Mouse (Mus musculus) intestine, postnatal 0 days (tissue): ENCODE results near the gene Scube3. TPM values are rescaled to one million over a fixed set of nuclear protein-coding genes. Genes with fewer than 3 reads are reported as not detected.

ENCODE experiments used
- ATAC-seq: fragments of 200-750 bp; cut with Nextera tagmentation; 2 replicates; pipeline ENCODE4 v1.8.0; 2017; ENCODE audit warnings: mild to moderate bottlenecking, moderate TSS enrichment, moderate library complexity
- H3K27ac ChIP-seq: fragments of 300-500 bp; sonication (generic); 2 replicates; pipeline ENCODE4 v1.5.1; 2014; ENCODE audit warnings: mild to moderate bottlenecking, low read depth, low read length, moderate library complexity
- H3K27me3 ChIP-seq: fragments of 300-500 bp; sonication (generic); replicated peaks from 2 replicates; pipeline ENCODE4 v1.6.1; 2014; ENCODE audit warnings: low read length, mixed read lengths; ENCODE audit not compliant: control insufficient read depth, insufficient read depth
- H3K36me3 ChIP-seq: fragments of 300-500 bp; sonication (generic); 2 replicates; pipeline ENCODE4 v1.6.1; 2014; ENCODE audit warnings: mild to moderate bottlenecking, moderate library complexity; ENCODE audit not compliant: control insufficient read depth, insufficient read depth
- H3K4me1 ChIP-seq: fragments of 300-500 bp; sonication (generic); replicated peaks from 2 replicates; pipeline ENCODE4 v1.6.1; 2014; ENCODE audit warnings: antibody characterized with exemption, low read length, mixed read lengths; ENCODE audit not compliant: control insufficient read depth, insufficient read depth
- H3K4me2 ChIP-seq: fragments of 300-500 bp; sonication (generic); replicated peaks from 2 replicates; pipeline ENCODE4 v1.6.1; 2014; ENCODE audit warnings: low read depth, mild to moderate bottlenecking, moderate library complexity
- H3K4me3 ChIP-seq: fragments of 300-500 bp; sonication (generic); 2 replicates; pipeline ENCODE4 v1.5.1; 2014; ENCODE audit warnings: low read depth, low read length
- H3K9ac ChIP-seq: fragments of 300-500 bp; sonication (generic); 2 replicates; pipeline ENCODE4 v1.6.1; 2014; ENCODE audit warnings: mild to moderate bottlenecking, low read depth, low read length
- H3K9me3 ChIP-seq: fragments of 300-500 bp; sonication (generic); 2 replicates; pipeline ENCODE4 v1.6.1; 2016; ENCODE audit warnings: mixed run types; ENCODE audit not compliant: control insufficient read depth
- CTCF ChIP-seq: sonication (generic); IDR thresholded peaks from 2 replicates; pipeline ENCODE4 v1.5.1; 2016; ENCODE audit warnings: low read depth, mild to moderate bottlenecking, control low read depth, antibody characterized with exemption, moderate library complexity
- WGBS: fragments of 180-500 bp; shearing (Covaris S2); extraction: QIAGEN DNeasy Blood & Tissue Kit; methylation state at CpG from one replicate; pipeline ENCODE4 v1.1.7; 2014; 5-methylcytosine and 5-hydroxymethylcytosine counted together
- polyA plus RNA-seq: library from polyadenylated mRNA; unstranded; fragments of >200 nt; fragmentation: Nextera tagmentation; extraction: Ambion mirVana; gene quantifications from 2 replicates; pipeline ENCODE4 v1.2.1, GENCODE M21; 2015

Scube3 gene
- polyA plus RNA-seq, 1 experiment from 2014 or later = 0.57 TPM

- WGBS = 22% methylated on average over 26 of the region's 26 CpGs
- Histone ChIP-seq H3K9me3 (no peaks in the 10 kb centered on the region), H3K36me3 (peaks cover 8% of the 10 kb centered on the region), H3K27me3 (no peaks in the 10 kb centered on the region), H3K4me3 (peak within 1 kb of the TSS; percentile 26), H3K4me1 (no peaks in the 10 kb centered on the region), H3K4me2 (peak within 1 kb of the TSS; percentile 61), H3K27ac (no peak within 1 kb of the TSS), H3K9ac (peak within 1 kb of the TSS; percentile 48; the same call in 1 of the 2 replicates)
- ATAC-seq = peak; percentile 61; the same call in 1 of the 2 replicates
- peak; percentile 84 for TF ChIP-seq CTCF
These were observed 65.8 kb downstream of the Scube3 start, which contains the start of gene Def6 for GRCm38 (mm10) chr17:28207591-28208313. Gene Def6 (plus strand): TSS chr17:28207778.

GRCm38 (mm10) chr17:28208314-28208612 is 66.3 kb downstream of the Scube3 start:
- Histone ChIP-seq H3K4me3 (peak overlapping the region; percentile 26), H3K27me3 (no peaks in the 10 kb centered on the region), H3K4me1 (no peaks in the 10 kb centered on the region), H3K27ac (no peak overlapping the region), H3K4me2 (peak overlapping the region; percentile 61), H3K9me3 (no peaks in the 10 kb centered on the region), H3K36me3 (peaks cover 3% of the 10 kb centered on the region), H3K9ac (0 out of 2 replicates have a peak overlapping the region, but pooled peaks have one; percentile 48)
- TF ChIP-seq CTCF = no peak
- ATAC-seq = no peak
- 83% methylated on average over 8 of the region's 8 CpGs for WGBS

GRCm38 (mm10) chr17:28209457-28210110 is 67.6 kb downstream of the Scube3 start:
- no peaks in the 10 kb centered on the region for H3K27me3 ChIP-seq
- H3K27ac ChIP-seq = no peak overlapping the region
- no peak for ATAC-seq
- TF ChIP-seq CTCF = no peak
- H3K9me3 ChIP-seq = no peaks in the 10 kb centered on the region
- WGBS = 70% methylated on average over 4 of the region's 4 CpGs
- H3K4me2 ChIP-seq = no peak overlapping the region
- no peak overlapping the region for H3K9ac ChIP-seq
- no peaks in the 10 kb centered on the region for H3K4me1 ChIP-seq
- H3K36me3 ChIP-seq = no peaks in the 10 kb centered on the region
- no peak overlapping the region for H3K4me3 ChIP-seq

GRCm38 (mm10) chr17:28211921-28212341 is 70.0 kb downstream of the Scube3 start:
- no peak overlapping the region for H3K4me3 ChIP-seq
- H3K27me3 ChIP-seq = no peaks in the 10 kb centered on the region
- H3K27ac ChIP-seq = no peak overlapping the region
- WGBS = 61% methylated on average over 6 of the region's 6 CpGs
- no peak overlapping the region for H3K4me2 ChIP-seq
- ATAC-seq = 0 out of 2 replicates have a peak, but pooled peaks have one; percentile 15
- H3K9me3 ChIP-seq = no peaks in the 10 kb centered on the region
- no peak overlapping the region for H3K9ac ChIP-seq
- no peaks in the 10 kb centered on the region for H3K36me3 ChIP-seq
- no peaks in the 10 kb centered on the region for H3K4me1 ChIP-seq
- no peak for TF ChIP-seq CTCF

- Histone ChIP-seq H3K9me3 (no peaks in the 10 kb centered on the region), H3K4me2 (no peak overlapping the region), H3K36me3 (no peaks in the 10 kb centered on the region), H3K4me1 (no peaks in the 10 kb centered on the region), H3K4me3 (no peak overlapping the region), H3K27me3 (no peaks in the 10 kb centered on the region), H3K27ac (no peak overlapping the region), H3K9ac (no peak overlapping the region)
- no peak for TF ChIP-seq CTCF
- WGBS = 43% methylated on average over 9 of the region's 9 CpGs
- ATAC-seq = 0 out of 2 replicates have a peak, but pooled peaks have one; percentile 5
These were observed 70.5 kb downstream of the Scube3 start for GRCm38 (mm10) chr17:28212391-28212790.

GRCm38 (mm10) chr17:28213236-28213635 is 71.3 kb downstream of the Scube3 start:
- no peak for ATAC-seq
- peak; percentile 53 for TF ChIP-seq CTCF
- Histone ChIP-seq H3K4me2 (no peak overlapping the region), H3K27ac (no peak overlapping the region), H3K9me3 (no peaks in the 10 kb centered on the region), H3K9ac (no peak overlapping the region), H3K4me1 (no peaks in the 10 kb centered on the region), H3K27me3 (no peaks in the 10 kb centered on the region), H3K36me3 (no peaks in the 10 kb centered on the region), H3K4me3 (no peak overlapping the region)
- WGBS = 29% methylated on average over 4 of the region's 4 CpGs
